Mouse (Mus musculus): ENCODE results near the gene Olfr133.
"Not testable (repeated sequence)": the region's sequence is repeated elsewhere in the genome, so short reads cannot be mapped to it uniquely, and the experiment has no call there.

The Olfr133 gene

DNA sequence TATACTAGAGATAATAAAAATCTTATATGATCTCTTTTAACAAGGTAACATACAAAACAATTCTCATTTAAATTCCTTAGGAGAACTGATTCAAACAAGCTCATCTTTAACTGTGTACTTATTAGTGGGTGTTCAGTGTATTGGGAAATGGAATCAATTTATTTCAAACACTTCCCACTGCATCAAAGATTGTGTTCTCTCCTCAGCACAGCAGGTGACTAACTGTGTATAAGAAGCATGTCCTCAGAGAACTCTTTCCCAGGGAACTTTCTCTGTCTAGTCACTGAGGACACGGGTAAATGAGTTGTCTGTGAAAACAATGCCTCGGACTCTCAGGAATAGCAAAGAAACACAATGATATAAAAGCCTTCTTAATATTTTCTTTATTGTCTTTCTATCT lies at the start of gene Olfr133:
TSS of gene Olfr133 (plus strand) at position 301 of the 400 bp plus-strand sequence.
- in situ Hi-C loops (cut with MboI, MseI): no loop called here

DNA sequence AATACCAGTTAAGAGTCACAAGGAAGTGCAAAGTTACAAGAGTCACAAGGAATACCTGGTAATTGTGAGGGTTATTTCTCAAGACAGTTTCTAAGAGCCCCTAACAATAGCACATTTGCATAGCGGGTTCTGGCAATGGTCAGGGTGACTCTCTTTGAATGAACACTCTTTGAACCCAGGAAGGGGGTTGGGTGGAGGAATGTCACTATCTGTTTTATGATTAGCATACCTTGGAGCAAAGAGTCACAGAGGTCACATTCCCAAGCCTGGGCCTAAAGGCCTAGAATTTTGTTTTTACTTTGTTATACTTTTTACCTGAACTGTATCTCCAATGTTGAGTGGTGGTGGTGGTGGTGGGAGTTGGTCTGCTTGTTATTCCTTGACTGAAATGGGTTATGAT lies 20.9 kb upstream of the Olfr133 start:
- in situ Hi-C loops (cut with MboI, MseI): not testable (repeated sequence)

DNA sequence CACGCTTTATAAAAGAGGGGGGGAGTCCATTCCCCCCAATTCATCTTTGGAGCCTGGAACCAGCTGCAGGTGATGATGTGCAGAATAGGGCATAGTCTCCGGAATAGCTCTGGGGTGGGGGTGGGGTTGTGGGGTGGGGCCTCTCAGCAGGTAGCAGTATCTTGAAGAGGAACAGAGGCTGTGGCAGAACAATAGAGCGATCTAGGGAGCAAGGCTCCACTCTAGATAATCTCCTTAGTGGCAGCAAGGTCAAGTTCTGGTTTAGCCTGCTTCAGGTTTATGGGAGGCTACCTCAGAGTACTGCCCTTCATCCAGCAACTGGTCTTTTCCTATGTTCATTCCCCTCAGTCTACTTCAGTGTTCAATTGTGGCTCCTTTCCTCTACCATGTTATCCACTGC lies 19.7 kb upstream of the Olfr133 start:
- in situ Hi-C loops (cut with MboI, MseI): not testable (repeated sequence)

DNA sequence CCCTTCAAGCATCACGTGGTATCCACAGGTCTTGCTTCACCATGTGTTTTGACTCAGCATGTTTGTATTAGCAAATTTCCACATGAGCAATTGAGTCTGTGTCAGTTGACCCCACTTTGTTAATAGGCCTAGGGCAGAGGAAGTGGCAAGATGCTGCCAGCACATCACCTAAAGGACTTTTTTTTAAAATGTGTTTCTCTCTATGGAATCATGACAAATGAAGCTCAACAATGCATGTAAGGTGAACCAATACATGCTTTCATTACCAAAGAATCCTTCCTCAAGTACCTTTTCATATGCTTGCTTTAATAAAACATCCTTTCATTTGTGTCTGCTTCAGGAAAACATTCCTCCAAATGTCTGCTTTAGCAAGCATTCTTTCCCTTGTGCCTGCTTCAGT lies 10.7 kb upstream of the Olfr133 start, which contains the start of gene Olfr132:
TSS of gene Olfr132 (minus strand) at position 101 of the 400 bp plus-strand sequence.
- in situ Hi-C loops (cut with MboI, MseI): no loop called here

DNA sequence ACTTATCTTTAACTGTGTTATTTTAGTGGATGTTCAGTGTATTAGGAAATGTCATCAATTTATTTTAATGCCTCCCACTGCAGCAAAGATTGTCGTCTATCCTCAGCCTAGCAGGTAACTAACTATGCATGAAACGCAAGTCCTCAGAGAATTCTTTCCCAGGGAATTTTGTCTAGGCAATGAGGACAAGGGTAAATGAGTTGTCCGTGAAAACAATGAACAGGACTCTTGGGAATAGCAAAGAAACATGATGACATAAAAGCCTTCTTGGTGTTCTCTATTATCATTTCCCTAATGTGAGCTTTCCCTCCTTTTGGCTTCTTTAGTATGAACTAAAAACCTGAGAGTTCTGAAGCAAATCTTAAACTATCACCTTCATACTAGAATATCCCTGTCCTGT lies 26.0 kb downstream of the Olfr133 start, which contains the start of gene Olfr134:
TSS of gene Olfr134 (plus strand) at position 301 of the 400 bp plus-strand sequence.
- in situ Hi-C loops (cut with MboI, MseI): no loop called here
